Mouse (Mus musculus) testis, adult 2 months (tissue): ENCODE measurements at regions not wholly inside any gene's neighbourhood (a gene's known extent, or its start where the extent isn't known, plus 50 kb on each side); places are given as distances from the start of the nearest gene placed in this dataset.

Experiments used
- CTCF ChIP-seq: fragments of 200-500 bp; IDR thresholded peaks from 2 replicates; pipeline ENCODE4 v1.5.1; 2012; ENCODE audit warnings: low read depth, mild to moderate bottlenecking, inconsistent platforms, low read length, moderate library complexity; ENCODE audit not compliant: control insufficient read depth, insufficient read depth, insufficient replicate concordance
- POLR2A ChIP-seq: fragments of 200-500 bp; IDR thresholded peaks from 2 replicates; pipeline ENCODE4 v1.6.1; 2012; ENCODE audit warnings: low read depth, mild to moderate bottlenecking, inconsistent platforms, low read length, moderate library complexity; ENCODE audit not compliant: control insufficient read depth

DNA sequence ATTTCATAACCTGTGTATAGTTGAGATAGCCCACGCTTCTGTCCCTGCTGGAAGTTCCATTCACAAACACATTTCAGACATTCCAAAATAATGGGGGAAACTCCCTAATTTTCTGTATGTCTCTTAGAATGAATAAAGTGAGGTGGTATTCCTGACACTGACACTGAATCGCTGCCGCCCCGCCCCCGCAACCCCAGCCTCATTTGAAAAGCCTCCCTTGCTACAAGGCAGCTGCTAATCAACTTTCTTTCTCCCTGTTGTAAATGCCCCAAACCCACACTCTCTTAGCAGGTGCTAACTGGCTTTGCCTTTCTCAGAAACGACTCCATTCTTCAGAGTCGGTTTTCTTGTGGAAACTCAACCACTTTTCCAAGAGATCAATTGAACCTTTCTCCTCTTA, 66.4 kb upstream of the Zfp280d start:
- TF ChIP-seq POLR2A, result no peak
- TF ChIP-seq CTCF, result no peak
